Mouse (Mus musculus) kidney, embryonic 14.5 days (tissue): ENCODE measurements at regions not wholly inside any gene's neighbourhood (a gene's known extent, or its start where the extent isn't known, plus 50 kb on each side); places are given as distances from the start of the nearest gene placed in this dataset.

Source experiments
- ATAC-seq: fragments of 200-750 bp; cut with Nextera tagmentation; 2 replicates; pipeline ENCODE4 v1.8.0; 2017; ENCODE audit warnings: moderate number of reproducible peaks, mild to moderate bottlenecking, moderate TSS enrichment, moderate library complexity; ENCODE audit not compliant: low FRiP score, low TSS enrichment
- H3K27ac ChIP-seq: fragments of 300-500 bp; sonication (generic); 2 replicates; pipeline ENCODE4 v1.5.1; 2014; ENCODE audit warnings: low read depth, mild to moderate bottlenecking, low read length, moderate library complexity, mixed read lengths
- H3K27me3 ChIP-seq: fragments of 300-500 bp; sonication (generic); 2 replicates; pipeline ENCODE4 v1.6.1; 2014; ENCODE audit warnings: mild to moderate bottlenecking, low read length; ENCODE audit not compliant: control insufficient read depth, insufficient read depth
- H3K36me3 ChIP-seq: fragments of 300-500 bp; sonication (generic); 2 replicates; pipeline ENCODE4 v1.6.1; 2014; ENCODE audit warnings: low read length, mixed read lengths; ENCODE audit not compliant: control insufficient read depth, insufficient read depth
- H3K4me1 ChIP-seq: fragments of 300-500 bp; sonication (generic); 2 replicates; pipeline ENCODE4 v1.6.1; 2014; ENCODE audit warnings: low read length, mixed read lengths; ENCODE audit not compliant: control insufficient read depth, insufficient read depth
- H3K4me2 ChIP-seq: fragments of 300-500 bp; sonication (generic); replicated peaks from 2 replicates; pipeline ENCODE4 v1.6.1; 2014; ENCODE audit warnings: low read depth, mild to moderate bottlenecking, low read length
- H3K4me3 ChIP-seq: fragments of 300-500 bp; sonication (generic); 2 replicates; pipeline ENCODE4 v1.5.1; 2014; ENCODE audit warnings: mild to moderate bottlenecking, low read length
- H3K9ac ChIP-seq: fragments of 300-500 bp; sonication (generic); 2 replicates; pipeline ENCODE4 v1.6.1; 2014; ENCODE audit warnings: low read depth, mild to moderate bottlenecking, low read length, moderate library complexity
- H3K9me3 ChIP-seq: fragments of 300-500 bp; sonication (generic); 2 replicates; pipeline ENCODE4 v1.6.1; 2016; ENCODE audit warnings: low read length; ENCODE audit not compliant: control insufficient read depth
- WGBS: fragments of 180-500 bp; shearing (Covaris S2); extraction: QIAGEN DNeasy Blood & Tissue Kit; methylation state at CpG from one replicate; pipeline ENCODE4 v1.1.7; 2014; 5-methylcytosine and 5-hydroxymethylcytosine counted together

- 60% methylated on average over 5 of the region's 5 CpGs for WGBS
- H3K27ac ChIP-seq: no peak overlapping the region
- no peak for ATAC-seq
These were observed 53.9 kb upstream of the Fmo9 start for GRCm38 (mm10) chr1:166735545-166735944.

GRCm38 (mm10) chr1:166738029-166738428 lies 56.4 kb upstream of the Fmo9 start:
- no peak overlapping the region for H3K9ac ChIP-seq
- 1% methylated on average over 2 of the region's 2 CpGs for WGBS

More at GRCm38 (mm10) chr1:166735545-166735944, 53.9 kb upstream of the Fmo9 start:
- no peaks in the 10 kb centered on the region for H3K9me3 ChIP-seq
- H3K9ac ChIP-seq: no peak overlapping the region
- no peaks in the 10 kb centered on the region for H3K27me3 ChIP-seq
- no peaks in the 10 kb centered on the region for H3K36me3 ChIP-seq
- no peak overlapping the region for H3K4me2 ChIP-seq
- no peak overlapping the region for H3K4me3 ChIP-seq
- no peaks in the 10 kb centered on the region for H3K4me1 ChIP-seq

DNA sequence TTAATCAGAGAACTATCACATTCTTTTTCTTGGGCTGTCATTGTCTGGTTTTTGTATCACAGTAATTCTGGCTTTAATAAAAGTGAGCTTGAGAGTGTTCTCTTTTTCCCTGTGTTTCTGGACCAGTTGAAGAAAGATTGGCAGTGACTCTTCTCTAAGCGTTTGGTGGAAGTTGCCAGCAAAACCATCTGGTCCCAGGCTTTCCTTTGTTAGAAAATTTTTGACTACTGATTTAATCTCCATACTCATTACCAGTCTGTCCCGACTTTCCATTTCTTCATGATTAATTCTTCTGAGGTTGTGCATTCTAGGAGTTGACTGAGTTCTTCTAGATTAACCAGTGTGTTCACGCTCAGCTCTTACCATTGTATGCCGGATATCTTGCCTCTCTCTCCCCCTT lies 68.6 kb upstream of the Fmo9 start:
- no peak for ATAC-seq
- WGBS: 89% methylated on average over 4 of the region's 4 CpGs

More at GRCm38 (mm10) chr1:166738029-166738428, 56.4 kb upstream of the Fmo9 start:
- Histone ChIP-seq H3K36me3 (no peaks in the 10 kb centered on the region), H3K4me2 (no peak overlapping the region), H3K4me1 (no peaks in the 10 kb centered on the region), H3K27ac (no peak overlapping the region), H3K4me3 (no peak overlapping the region), H3K27me3 (no peaks in the 10 kb centered on the region), H3K9me3 (no peaks in the 10 kb centered on the region)
- ATAC-seq: no peak

GRCm38 (mm10) chr1:166750777-166751176 lies 69.1 kb upstream of the Fmo9 start:
- no peak overlapping the region for H3K9ac ChIP-seq
- no peaks in the 10 kb centered on the region for H3K36me3 ChIP-seq
- WGBS: 82% methylated on average over 4 of the region's 4 CpGs
- H3K27ac ChIP-seq: no peak overlapping the region
- H3K4me3 ChIP-seq: no peak overlapping the region
- no peak for ATAC-seq
- no peaks in the 10 kb centered on the region for H3K9me3 ChIP-seq
- H3K4me2 ChIP-seq: no peak overlapping the region
- H3K4me1 ChIP-seq: no peaks in the 10 kb centered on the region
- H3K27me3 ChIP-seq: no peaks in the 10 kb centered on the region

More for the DNA sequence above, 68.6 kb upstream of the Fmo9 start:
- no peaks in the 10 kb centered on the region for H3K4me1 ChIP-seq
- H3K4me2 ChIP-seq: no peak overlapping the region
- H3K36me3 ChIP-seq: no peaks in the 10 kb centered on the region
- H3K4me3 ChIP-seq: no peak overlapping the region
- H3K27me3 ChIP-seq: no peaks in the 10 kb centered on the region
- no peaks in the 10 kb centered on the region for H3K9me3 ChIP-seq
- no peak overlapping the region for H3K9ac ChIP-seq
- no peak overlapping the region for H3K27ac ChIP-seq

- H3K4me3 ChIP-seq: no peak overlapping the region
- H3K4me1 ChIP-seq: no peaks in the 10 kb centered on the region
- no peaks in the 10 kb centered on the region for H3K9me3 ChIP-seq
- no peak overlapping the region for H3K27ac ChIP-seq
- no peak overlapping the region for H3K4me2 ChIP-seq
- H3K27me3 ChIP-seq: no peaks in the 10 kb centered on the region
- no peaks in the 10 kb centered on the region for H3K36me3 ChIP-seq
- no peak overlapping the region for H3K9ac ChIP-seq
- WGBS: 97% methylated on average over 3 of the region's 3 CpGs
- ATAC-seq: no peak
These were observed 69.8 kb upstream of the Fmo9 start for GRCm38 (mm10) chr1:166751436-166751835.

DNA sequence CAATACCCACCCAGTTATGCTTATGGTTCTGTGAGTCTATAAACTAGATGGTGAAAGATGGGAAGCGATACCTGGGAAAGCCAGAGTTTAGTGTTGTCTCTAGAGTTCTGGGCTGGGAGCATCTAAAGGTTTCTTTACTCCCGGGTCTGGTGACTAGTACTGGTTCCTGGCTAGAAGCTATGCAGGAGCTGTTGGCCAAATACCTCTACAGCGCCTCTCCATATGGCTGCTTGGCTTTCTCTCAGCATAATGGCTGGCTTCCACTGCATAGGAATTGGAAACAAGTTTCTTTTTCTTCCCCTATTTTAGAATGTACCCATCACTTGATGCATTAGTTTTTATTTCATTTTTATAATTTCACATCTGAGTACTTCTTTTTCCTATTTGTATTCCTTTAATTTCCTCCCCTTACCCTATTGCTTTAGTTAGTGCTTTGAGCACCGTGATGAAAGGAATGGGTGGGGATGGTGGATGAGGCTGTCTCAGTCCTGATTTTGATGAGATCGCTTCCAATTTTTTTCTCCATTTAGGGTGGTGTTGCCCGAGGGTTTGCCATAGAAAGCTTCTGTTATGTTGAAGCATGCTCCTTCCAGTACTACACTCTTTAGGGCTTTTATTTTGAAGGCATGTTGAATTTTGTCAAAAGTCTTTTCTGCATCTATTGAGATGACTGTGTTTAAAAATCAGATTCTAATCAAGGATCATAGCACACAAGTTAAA lies 71.5 kb upstream of the Fmo9 start:
- 88% methylated on average over 6 of the region's 6 CpGs for WGBS

DNA sequence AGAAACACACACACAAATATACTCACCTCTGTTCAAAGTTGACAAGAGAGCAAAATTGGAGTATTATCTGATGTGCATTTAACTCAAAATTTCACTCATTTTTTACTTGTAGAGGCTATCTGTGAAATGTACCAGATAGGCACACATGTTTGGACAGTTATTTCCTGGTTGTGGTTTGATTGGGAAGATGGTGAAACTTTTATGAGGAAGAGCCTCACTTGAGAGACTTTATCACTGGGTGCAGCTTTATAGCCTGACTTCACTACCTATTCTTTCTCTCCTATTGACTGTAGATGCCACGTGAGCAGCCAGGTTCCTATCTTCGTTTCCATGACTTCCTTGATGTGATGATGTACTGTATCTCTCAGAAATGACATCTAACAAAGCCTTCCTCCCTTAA lies 77.3 kb upstream of the Fmo9 start:
- Histone ChIP-seq H3K27me3 (no peaks in the 10 kb centered on the region), H3K9me3 (0 out of 2 replicates have a peak, but pooled peaks cover 2% of the 10 kb centered on the region), H3K4me3 (no peak overlapping the region), H3K9ac (no peak overlapping the region), H3K36me3 (no peaks in the 10 kb centered on the region), H3K4me1 (no peaks in the 10 kb centered on the region), H3K27ac (no peak overlapping the region), H3K4me2 (no peak overlapping the region)
- no peak for ATAC-seq
- 95% methylated on average over 2 of the region's 2 CpGs for WGBS

More for the DNA sequence above, 71.5 kb upstream of the Fmo9 start:
- H3K9ac ChIP-seq: no peak overlapping the region
- no peak overlapping the region for H3K4me2 ChIP-seq
- H3K4me1 ChIP-seq: no peaks in the 10 kb centered on the region
- no peaks in the 10 kb centered on the region for H3K36me3 ChIP-seq
- H3K27me3 ChIP-seq: no peaks in the 10 kb centered on the region
- H3K9me3 ChIP-seq: no peaks in the 10 kb centered on the region
- ATAC-seq: no peak
- no peak overlapping the region for H3K27ac ChIP-seq
- no peak overlapping the region for H3K4me3 ChIP-seq

DNA sequence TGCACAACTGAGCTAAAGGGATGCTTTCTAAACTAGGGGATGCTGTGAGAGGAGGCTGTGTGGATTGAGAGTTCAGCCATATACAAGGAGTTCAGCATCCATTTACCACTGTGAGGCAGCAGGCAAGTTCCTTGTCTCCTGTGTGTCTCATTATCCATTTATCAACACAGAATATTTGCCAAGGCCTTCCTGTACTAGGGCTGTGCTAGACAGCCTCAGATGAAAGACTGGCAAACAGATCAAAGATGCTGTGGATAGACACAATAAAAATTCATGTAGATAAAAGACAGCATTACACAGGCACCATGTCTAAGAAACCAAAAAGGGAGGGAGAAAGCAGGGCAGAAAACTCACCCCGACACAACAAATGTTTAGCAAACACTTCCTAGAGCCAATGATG lies 91.5 kb upstream of the Fmo9 start:
- Histone ChIP-seq H3K4me1 (no peaks in the 10 kb centered on the region), H3K9ac (no peak overlapping the region), H3K27ac (no peak overlapping the region), H3K9me3 (no peaks in the 10 kb centered on the region), H3K27me3 (no peaks in the 10 kb centered on the region), H3K4me3 (no peak overlapping the region), H3K4me2 (no peak overlapping the region), H3K36me3 (no peaks in the 10 kb centered on the region)
- ATAC-seq: no peak
- 87% methylated on average over 1 of the region's 1 CpGs for WGBS

DNA sequence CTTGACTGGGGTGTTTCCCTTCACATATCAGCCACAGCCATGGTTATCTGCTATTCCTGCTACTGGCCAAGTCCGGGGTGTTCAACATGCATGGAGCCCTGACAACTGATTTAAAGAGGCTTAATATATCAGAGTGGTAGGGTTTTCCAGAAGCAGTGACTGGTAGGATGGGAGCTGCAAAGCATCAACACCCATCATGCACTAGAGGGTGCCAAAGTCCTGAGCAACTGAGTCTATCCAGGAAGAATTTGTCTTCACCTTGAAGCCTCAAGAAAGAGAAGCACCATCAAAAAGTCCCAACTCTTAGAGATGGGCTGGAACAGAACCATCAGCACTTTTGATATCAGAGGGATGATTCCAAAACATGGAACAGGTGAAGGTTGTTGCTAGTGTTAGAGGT lies 100.5 kb upstream of the Fmo9 start:
- no peak overlapping the region for H3K4me2 ChIP-seq
- H3K9me3 ChIP-seq: no peaks in the 10 kb centered on the region
- no peak overlapping the region for H3K9ac ChIP-seq
- no peaks in the 10 kb centered on the region for H3K36me3 ChIP-seq
- H3K4me1 ChIP-seq: no peaks in the 10 kb centered on the region
- H3K27me3 ChIP-seq: no peaks in the 10 kb centered on the region
- 56% methylated on average over 1 of the region's 1 CpGs for whole genome bisulfite sequencing
- ATAC-seq: no peak
- no peak overlapping the region for H3K4me3 ChIP-seq
- no peak overlapping the region for H3K27ac ChIP-seq
